Mouse (Mus musculus): Measurements from ENCODE around the gene 1700102P08Rik.

Gene 1700102P08Rik

DNA sequence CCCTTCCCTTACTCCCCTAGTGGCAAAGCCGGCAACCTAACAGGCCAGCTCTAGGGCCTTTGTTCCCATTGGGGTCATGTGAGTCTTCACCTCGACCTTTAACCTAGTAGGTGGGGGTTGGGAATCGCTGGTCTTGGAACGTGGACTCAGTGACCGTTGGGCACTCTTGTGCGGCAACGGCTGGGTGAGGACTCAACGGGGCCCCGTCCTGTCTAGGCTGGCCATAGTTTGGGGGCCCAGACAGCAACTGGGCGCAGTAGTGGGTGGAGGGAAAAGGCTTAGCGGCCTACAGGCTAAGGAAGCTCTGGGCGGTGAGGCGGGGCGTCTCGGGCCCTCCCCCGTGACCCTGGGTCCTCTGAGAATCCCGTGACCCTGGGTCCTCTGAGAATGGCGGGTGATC is at the start of gene 1700102P08Rik:
Gene 1700102P08Rik (plus strand): TSS at position 130 of the 400 bp plus-strand sequence.
- no peak for DNase-seq

DNA sequence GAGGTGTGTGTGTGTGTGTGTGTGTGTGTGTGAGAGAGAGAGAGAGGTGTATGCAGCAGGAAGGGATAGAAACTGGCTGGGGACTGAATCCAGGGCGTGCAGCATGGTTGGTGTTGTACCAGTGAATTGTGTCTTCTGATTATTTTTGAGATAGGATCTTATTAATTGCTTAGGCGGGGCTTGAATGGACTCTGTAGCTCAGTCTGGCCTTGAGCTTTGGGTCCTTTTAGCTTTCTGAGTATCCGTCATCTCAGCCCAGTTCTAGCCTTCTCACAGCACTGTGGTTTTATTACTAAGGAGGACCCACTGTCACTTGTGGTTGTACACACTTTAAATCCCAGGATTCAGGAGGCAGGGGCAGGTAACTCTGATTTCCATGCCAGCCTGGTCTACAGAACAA is 49.3 kb upstream of the 1700102P08Rik start:
- DNase-seq: no peak

DNA sequence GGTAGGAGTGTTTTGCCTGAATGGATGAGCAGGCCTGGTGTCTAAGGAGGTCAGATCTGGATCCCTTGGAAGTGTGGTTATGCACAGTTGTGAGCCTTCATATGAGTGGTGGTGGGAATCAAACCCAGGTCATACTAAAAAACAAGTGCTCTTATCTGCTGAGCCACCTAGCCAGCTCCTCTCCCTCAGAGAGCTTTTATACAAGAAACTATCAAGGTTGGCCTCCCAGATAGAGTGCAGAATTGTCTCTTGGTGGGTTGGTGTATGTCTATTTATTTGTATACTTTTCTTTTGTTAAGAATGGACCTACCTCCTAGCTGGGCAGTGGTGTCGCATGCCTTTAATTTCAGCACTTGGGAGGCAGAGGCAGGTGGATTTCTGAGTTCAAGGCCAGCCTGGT is 48.8 kb upstream of the 1700102P08Rik start:
- no peak for DNase-seq

DNA sequence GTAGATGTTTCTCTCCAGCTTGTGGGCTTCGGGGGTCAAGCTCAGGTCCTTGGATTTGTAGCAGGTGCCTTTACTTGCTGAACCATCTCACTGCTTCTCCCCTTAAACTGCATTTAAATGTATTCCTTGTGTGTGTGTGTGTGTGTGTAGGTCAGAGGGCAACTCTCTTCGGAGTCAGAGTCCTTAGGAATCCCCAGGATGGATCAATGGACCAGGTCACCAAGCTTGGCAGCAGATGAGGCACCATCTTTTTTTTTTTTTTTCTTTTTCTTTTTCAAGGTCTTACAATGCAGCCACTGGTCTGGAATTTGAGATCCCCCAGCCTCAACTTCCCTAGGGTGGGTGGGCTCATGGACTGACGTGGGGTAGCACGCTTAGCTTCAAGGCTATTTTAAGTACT is 48.1 kb upstream of the 1700102P08Rik start:
- no peak for DNase-seq

DNA sequence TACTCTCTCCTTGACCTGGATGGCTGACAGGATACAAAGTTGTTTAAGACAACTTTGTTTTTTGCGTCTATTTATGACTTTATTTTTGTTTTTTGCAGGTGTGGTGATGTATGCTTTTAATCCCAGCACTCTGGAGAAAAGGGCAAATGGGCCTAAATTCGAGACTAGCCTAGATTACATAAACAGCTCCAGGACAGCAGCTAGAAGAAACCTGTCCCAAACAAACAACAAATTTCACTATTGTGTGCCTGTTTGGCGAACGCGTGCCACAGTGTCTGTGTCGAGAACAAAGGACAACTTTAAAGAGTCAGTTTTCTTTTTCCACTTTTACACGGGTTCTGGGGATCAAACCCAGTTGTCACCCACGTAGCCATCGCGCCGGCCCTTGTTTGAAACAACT is 45.6 kb upstream of the 1700102P08Rik start:
- no peak for DNase-seq

DNA sequence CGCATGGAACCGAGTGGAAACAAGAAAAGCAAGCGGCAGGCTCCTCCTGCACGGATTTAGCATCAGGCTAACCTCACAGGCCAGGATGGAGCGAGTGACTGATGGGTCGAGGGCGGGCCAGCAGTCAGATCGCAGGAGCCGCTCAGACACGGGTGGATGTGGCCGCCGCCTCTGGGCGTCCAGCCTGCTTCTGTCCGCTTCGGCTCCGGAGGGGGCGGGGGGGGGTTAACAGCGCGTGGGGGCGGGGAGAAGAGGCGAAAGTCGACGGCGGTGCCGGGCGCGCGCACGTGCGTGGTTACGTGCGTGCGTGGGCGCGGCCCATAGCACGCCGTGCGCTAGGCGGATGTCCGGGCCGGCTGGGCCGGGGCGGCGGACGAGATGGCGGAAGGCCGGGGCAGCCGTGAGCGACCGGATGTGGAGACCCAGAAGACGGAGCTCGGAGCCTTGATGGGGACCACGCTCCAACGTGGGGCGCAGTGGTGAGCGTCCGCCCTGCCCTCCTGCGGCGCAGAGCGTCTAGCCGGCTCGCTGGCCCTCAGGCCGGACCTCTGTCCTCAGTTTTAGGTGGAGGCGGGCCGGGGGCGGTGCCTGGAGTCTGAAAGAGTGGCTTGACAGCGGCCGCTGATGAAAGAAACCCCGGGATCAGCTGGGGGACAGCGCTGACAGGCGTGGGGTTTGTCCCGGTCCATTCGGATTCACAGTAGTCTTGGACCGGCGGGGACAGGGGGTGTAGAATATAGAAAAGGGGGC is 44.9 kb upstream of the 1700102P08Rik start, which contains the start of gene Usp4:
Gene Usp4 (plus strand): TSS at position 314 of the 750 bp plus-strand sequence.
- peak; percentile 84 to 94 for DNase-seq

DNA sequence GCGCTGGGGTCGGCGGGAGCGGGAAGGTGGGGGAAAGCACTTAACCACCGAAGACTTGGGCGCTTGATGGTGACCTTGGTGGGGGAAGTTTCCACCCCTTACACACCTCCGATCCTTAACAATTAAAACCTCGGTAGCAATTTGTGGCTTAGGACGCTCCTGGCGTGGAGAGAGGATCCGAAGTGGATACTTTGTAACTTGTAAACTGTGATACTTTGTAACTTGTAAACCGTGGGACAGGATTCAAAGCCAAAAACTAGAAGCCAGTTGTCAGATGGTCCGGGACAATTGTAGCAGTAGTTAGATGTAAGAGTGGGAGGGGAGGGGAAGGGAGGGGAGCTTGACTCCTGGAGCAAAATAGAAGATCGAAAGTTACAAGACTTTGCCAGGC is 44.3 kb upstream of the 1700102P08Rik start:
- no peak for DNase-seq

DNA sequence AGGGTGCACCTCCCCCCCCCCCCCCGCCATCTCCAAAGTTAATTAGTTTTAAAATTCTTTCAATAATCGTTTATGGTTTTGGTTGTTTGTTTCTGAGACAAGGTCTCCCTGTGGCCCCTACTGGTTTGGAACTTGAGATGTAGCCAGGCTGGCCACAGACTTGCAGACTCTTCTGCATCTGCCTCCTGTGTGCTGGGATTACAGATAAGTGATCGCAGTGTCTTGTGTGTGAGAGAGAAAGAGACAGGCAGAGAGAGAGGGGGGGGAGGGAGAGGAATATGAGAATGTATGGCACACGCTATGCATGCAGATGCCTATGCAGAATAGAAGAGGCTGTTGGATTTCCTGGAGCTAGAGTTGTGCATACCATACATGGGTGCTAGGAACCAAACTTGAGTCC is 42.9 kb upstream of the 1700102P08Rik start:
- DNase-seq: no peak

DNA sequence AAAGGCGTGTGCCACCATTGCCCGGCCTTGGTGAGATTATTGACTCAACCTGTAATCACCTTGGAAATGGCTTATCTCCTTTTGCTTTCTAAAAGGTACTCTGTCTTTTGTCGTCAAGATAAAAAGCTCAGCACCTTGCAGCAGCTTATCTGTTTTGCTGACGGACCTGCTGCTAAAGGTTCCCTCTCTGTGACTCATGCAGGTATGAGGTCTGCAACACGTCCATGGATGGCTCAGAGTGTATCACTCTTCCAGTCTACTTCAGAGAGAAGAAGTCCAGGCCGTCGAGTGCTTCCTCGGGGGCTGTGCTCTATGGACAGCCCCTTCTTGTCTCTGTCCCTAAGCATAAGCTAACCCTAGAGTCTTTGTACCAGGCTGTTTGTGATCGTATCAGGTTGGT is 14.4 kb upstream of the 1700102P08Rik start:
- no peak for DNase-seq

DNA sequence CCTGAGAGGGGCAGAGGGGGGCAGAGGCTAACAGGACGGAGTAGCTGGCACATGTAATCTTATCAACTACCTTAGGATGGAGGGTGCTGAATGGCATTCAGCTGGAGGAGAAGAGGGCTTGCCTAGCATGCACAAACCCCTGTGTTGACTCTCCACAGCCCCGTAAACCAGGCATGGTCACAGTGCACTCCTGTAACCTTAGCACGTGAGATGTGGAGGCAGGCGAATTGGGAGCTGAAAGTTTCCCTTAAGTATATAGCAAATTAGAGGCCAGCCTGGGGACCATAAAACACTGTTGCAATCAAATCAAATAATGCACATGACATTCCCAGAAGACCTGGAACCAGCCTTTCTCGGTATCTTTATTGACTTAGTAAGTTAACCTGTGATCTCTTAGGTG is 13.9 kb upstream of the 1700102P08Rik start:
- DNase-seq: no peak

DNA sequence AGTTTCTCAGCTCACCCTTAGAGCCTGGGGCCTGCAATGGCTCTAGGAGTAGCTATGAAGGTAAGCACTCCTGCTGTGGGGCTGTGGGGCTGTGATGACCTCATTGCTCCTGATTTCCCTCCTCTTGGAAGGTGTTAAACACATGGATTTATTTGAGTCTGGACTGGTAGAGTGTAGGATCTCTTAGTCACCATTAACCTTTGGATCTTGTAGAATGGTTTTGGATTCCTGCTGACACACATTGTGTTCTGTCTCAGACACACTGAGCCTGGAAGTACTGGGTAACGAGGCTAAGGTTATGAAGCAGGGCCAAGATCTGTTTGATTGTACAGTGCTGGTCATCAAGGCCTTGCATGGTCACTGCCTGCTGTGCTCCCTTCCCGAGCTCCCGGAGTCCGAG is 13.3 kb upstream of the 1700102P08Rik start:
- DNase-seq: no peak

DNA sequence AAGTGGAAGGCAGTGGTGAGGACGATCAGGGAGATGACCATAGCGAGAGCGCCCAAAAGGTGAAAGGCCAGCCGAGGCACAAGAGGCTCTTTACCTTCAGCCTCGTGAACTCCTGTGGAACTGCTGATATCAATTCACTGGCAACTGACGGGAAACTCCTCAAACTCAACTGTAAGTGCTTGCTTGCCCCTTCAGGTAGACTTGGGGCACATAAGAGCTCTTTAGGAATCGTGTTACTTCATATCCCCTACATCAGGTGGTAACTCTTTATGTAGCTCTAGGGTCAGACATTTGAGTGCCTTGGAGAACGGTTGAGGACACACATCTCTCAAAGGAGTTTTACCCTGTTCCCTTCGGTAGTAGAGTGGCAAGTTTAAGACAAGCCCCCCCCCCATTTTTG is 11.2 kb upstream of the 1700102P08Rik start:
- DNase-seq: no peak

DNA sequence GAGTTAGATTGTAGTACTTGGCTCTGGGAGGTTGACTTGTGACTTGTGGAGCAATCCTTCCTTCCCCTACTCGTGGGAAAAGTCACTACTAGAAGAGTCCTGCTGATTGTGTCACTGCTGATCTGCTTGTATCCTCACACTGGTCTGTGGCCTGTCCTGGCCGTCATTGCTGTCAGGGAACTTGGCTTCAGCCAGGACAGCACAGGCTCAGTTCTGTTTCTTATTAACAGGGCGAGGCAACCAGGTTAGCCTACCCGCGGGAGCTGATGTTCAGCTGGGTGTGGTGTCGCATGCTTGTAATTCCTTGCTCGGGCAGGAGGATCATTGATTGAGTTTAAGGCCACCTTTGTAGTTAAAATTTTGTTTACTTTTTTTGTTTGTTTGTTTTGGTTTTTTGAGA is 7.6 kb upstream of the 1700102P08Rik start:
- no peak for DNase-seq

DNA sequence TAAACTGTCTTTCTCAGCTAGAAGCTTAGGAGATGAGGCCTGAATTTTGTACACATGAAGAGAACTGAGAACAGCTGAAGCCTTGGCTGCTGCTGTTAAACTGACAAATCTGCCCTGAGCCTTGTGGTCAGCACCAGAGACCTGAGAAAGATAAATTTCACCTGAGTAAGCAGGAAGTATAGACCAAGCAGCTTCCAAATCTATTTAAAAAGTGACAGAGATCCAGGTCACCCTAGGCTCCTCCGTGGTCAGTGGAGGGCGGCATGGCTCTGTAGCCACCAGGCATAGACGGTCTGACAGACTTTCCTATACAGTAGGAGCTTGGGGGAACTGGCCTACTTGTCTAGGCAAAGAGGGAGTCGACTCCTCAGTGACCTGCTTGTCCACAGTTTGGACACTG is 5.8 kb upstream of the 1700102P08Rik start:
- DNase-seq: no peak

DNA sequence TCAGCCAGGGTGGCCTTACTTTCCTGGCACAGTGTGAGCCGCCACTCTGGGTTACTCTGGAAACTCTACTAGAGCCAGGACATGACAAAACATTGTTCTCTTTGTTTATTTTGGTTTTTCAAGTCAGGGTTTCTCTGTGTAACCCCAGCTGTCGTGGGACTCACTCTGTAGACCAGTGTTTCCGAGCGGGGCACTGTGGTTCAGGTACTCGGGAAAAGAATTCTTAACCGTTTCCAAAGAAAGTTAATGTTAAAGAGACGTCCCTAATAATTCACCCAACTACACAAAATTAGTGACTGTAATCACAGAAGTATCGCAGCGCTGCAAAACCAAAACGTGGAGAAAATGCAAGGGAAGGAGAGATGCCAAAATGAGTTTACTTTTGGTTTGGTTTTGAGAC is 4.0 kb upstream of the 1700102P08Rik start:
- DNase-seq: no peak

DNA sequence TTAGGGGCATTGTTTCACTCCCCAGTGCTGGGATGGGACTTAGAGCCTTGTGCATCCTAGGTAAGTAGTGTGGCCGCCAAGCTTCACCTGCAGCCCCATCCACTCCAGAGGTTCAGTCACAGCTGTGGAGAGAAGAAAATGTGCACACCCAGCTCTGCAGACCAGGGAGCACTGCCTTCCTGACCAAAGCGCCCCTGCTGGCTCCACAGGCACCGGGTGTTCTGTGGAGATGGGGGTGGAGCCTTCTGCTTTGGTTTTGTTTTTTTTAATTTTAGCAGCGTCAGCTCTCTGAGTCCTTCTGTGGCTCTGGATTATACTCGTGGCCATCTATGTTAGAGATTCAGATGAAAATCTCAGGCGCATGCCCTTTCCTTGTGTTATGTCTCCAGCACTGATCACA is 3.4 kb upstream of the 1700102P08Rik start:
- DNase-seq: no peak

DNA sequence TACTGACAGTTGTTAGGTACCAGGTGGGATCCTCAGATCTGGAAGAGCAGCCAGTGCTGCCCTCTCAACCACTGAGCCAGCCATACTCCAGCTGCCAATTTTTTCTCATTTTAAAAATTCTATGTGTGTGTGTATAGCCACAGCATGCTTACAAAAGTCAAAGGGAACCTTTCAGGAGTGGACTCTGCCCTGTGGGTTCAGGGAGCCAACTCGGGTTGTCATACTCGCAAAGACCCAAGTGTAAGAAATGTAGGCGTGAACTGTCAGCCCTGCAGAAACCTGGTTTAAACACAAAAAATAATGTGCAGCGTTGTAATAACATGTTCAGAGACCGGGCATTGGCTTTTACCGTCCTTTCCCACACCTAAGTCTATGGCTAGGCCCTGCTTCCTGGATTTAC is 1.6 kb downstream of the 1700102P08Rik start:
- no peak for DNase-seq

DNA sequence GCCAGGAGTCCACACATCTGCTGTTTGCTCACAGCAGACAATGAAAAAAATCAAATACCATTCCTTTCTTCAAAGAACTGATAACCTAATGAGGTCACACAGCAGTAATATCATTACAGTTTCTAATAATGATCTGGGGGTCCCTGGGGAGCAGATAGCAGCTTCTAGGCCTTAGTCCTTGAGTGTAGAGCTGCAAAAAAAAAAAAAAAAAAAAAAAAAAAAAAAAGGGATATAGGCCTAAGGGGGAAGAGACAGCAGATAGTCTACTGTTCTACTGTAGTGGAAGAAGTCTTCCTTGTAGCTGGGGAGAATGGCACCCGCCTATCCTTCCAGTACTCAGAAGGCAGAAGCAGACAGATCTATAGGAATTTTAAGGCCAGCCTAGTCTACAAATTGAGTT is 2.8 kb downstream of the 1700102P08Rik start:
- DNase-seq: no peak

DNA sequence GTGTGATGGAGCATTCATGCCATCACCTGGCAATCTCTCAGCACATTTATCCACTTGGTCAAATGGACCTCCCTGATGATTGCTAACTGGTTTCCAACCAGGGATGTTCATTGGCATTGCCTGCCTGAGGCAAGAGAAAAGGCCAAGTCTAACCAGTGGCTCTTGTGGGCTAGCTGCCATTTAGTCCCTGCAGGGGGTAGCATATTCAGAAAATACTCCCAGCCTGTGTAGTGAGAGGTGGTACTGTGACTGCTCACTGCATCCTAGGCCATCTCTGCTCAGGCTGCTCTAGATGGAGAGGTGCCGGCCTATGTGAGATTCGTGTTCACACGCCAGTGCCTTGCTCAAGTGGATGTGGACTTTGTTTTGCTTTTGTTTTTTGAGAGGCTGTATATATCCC is 5.7 kb downstream of the 1700102P08Rik start:
- DNase-seq: peak; percentile 18 to 20

DNA sequence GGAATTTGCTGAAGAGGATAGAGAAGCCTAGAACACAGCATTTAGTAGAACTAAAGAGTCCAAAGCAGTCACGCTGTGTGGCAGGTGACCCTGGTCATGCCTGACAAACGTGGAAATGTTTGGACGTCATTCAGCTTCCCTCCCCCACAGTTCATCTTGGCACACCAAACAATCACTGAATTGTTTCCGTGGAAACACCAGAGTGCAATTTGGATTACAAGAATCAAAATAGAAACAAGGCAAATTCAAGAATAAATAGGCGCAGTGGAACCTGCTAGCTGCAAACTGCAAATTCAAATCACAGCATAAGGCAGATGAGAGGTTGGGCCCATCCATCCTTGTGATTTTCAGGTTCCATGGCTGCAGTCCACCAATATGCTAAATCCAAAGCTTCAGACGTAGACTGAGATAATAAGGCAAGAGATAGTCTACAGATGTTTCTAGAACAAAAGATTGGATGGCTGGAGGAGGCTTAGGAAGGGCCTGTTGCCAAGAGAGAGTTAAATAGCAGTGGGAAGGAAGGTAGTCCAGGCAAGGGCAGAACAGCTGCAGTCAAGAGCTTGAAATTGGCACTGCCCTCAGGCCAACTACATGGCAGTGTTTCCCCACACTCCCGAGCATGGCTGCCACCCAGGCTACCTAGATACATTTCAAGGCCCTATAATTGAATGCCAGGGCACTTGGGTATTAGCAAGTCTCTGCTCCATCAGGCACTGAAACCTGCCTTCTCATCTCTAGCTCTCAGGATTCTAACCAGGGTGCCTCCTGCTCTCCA is 8.8 kb downstream of the 1700102P08Rik start:
- DNase-seq: peak; percentile 30 to 31

DNA sequence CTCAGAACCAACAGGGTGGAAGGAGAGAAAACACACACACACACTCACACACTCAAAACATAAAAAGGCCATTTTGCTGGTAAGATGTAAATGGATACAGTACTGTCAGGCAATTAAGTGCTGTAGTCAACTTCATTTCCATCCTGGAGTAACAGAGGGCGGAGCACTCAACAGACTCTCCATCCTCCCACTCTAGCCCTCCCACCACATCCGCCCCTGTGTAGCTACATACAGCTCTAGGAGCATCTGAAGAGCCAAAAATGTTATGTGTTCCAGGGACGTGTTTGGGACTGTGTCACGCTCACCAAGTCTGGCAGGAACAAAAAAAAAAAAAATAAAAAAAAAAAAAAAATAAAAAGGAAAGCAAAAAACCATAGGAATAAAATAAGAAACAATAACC is 10.5 kb downstream of the 1700102P08Rik start:
- no peak for DNase-seq

DNA sequence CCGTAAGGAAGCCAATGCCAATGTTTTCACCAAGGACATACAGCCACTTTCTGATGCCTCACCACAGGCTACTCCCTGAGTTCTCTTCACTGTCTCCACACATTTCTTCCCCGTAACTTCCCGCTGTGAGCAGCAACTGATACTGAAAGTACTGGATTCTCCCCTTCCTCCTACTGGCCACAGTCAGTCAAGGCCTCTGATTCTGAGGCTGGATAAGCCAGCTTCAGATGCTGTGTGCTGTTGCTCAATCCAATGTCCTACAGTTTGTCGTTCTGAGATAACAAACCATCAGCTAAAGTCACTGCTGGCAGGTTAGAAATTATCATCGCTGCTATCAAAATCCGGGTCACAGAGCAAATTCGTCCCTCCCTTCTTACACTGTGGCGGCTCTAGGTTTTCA is 11.8 kb downstream of the 1700102P08Rik start:
- DNase-seq: no peak

DNA sequence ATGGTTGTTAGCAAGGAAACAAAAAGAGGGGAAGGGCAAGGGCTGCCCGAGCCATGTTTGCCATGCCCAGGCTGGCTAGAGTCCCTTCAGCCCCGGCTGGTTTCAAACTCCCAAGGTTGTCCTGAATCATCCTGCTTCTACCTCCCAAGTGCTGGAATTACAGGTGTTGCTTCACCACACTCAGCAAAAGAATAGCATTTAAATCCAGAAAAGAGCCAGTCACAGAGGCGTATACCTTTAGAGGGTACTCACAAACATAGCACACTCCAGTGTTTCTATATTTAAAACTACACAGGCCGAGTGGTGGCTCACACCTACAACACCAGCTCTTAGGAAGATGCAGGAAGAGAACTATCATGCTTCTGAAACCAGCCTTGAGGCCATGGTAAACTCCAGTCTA is 16.9 kb downstream of the 1700102P08Rik start:
- no peak for DNase-seq

DNA sequence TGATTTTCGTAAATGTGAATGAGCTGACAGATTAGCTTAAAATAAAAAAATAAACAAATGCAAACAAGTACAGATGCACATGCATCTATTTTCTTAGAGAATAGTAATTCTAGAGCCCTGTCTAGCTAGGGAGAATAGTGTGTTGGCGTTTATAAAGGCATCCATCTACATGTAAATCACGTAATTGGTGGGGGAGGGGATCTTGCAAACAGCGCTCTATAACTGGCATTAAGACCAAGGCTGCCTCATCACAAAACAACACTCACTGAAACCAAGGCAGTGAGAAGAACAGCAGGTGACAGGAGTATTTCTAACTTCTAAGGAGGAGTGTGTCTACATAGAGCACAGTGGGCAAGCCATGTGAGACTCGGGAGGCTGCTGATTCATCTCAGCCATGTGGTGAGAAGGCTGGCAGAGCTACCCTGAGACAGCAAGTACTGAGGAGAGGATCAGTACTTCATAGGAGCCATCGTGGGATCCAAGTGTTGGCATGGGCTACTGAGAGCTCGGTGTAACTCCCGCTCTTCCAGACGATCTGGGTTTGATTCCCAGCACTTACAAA is 18.9 kb downstream of the 1700102P08Rik start:
- DNase-seq: no peak
